Mouse (Mus musculus): ENCODE results near the gene Gm20388. TPM values are rescaled to one million over a fixed set of nuclear protein-coding genes. Genes with fewer than 3 reads are reported as not detected.
A peak's percentile ranks its signal among the peaks of the same experiment; 100 is the strongest.

The Gm20388 gene
- polyA plus RNA-seq, 1 experiment = 10.6 TPM

- no peak overlapping the region for H3K4me3 ChIP-seq (replicated peaks; ENCODE audit: control insufficient read depth, low read depth, low read length)
- no peak overlapping the region for H3K27ac ChIP-seq (ENCODE audit: control insufficient read depth, insufficient read depth, low read depth, low read length, poor library complexity)
- no peaks in the 10 kb centered on the region for H3K4me1 ChIP-seq (ENCODE audit: control insufficient read depth, insufficient read depth, low read length)
- WGBS = 88% methylated on average over 4 of the region's 4 CpGs
- TF ChIP-seq POLR2A (IDR thresholded peaks at IDR 0.05; ENCODE audit: borderline replicate concordance, control insufficient read depth, low read depth, low read length) = no peak
- no peak for TF ChIP-seq CTCF (IDR thresholded peaks at IDR 0.05; ENCODE audit: control insufficient read depth, insufficient read depth, low read length)
Measured at GRCm38 (mm10) chr8:123349073-123349472, 3438.4 kb downstream of the Gm20388 start.

GRCm38 (mm10) chr8:123352118-123352517, 3441.5 kb downstream of the Gm20388 start:
- TF ChIP-seq POLR2A (IDR thresholded peaks at IDR 0.05; ENCODE audit: borderline replicate concordance, control insufficient read depth, low read depth, low read length) = no peak
- no peak for TF ChIP-seq CTCF (IDR thresholded peaks at IDR 0.05; ENCODE audit: control insufficient read depth, insufficient read depth, low read length)
- Histone ChIP-seq H3K4me3 (replicated peaks; ENCODE audit: control insufficient read depth, low read depth, low read length) (no peak overlapping the region), H3K4me1 (ENCODE audit: control insufficient read depth, insufficient read depth, low read length) (no peaks in the 10 kb centered on the region), H3K27ac (ENCODE audit: control insufficient read depth, insufficient read depth, low read depth, low read length, poor library complexity) (no peak overlapping the region)
- WGBS = 80% methylated on average over 12 of the region's 12 CpGs

- no peak overlapping the region for H3K4me3 ChIP-seq (replicated peaks; ENCODE audit: control insufficient read depth, low read depth, low read length)
- H3K4me1 ChIP-seq (ENCODE audit: control insufficient read depth, insufficient read depth, low read length) = no peaks in the 10 kb centered on the region
- H3K27ac ChIP-seq (ENCODE audit: control insufficient read depth, insufficient read depth, low read depth, low read length, poor library complexity) = no peak overlapping the region
- TF ChIP-seq CTCF (IDR thresholded peaks at IDR 0.05; ENCODE audit: control insufficient read depth, insufficient read depth, low read length) (peak; percentile 49; the same call in 1 of the 2 replicates), POLR2A (IDR thresholded peaks at IDR 0.05; ENCODE audit: borderline replicate concordance, control insufficient read depth, low read depth, low read length) (no peak)
- WGBS = 38% methylated on average over 13 of the region's 13 CpGs
Measured at GRCm38 (mm10) chr8:123352786-123353185, 3442.1 kb downstream of the Gm20388 start.

GRCm38 (mm10) chr8:123353216-123353615, 3442.6 kb downstream of the Gm20388 start:
- WGBS = 47% methylated on average over 11 of the region's 11 CpGs
- H3K4me1 ChIP-seq (ENCODE audit: control insufficient read depth, insufficient read depth, low read length) = no peaks in the 10 kb centered on the region
- no peak overlapping the region for H3K27ac ChIP-seq (ENCODE audit: control insufficient read depth, insufficient read depth, low read depth, low read length, poor library complexity)
- no peak for TF ChIP-seq POLR2A (IDR thresholded peaks at IDR 0.05; ENCODE audit: borderline replicate concordance, control insufficient read depth, low read depth, low read length)
- TF ChIP-seq CTCF (IDR thresholded peaks at IDR 0.05; ENCODE audit: control insufficient read depth, insufficient read depth, low read length) = no peak
- H3K4me3 ChIP-seq (replicated peaks; ENCODE audit: control insufficient read depth, low read depth, low read length) = no peak overlapping the region

- no peaks in the 10 kb centered on the region for H3K4me1 ChIP-seq (ENCODE audit: control insufficient read depth, insufficient read depth, low read length)
- 60% methylated on average over 12 of the region's 12 CpGs for WGBS
- no peak overlapping the region for H3K27ac ChIP-seq (ENCODE audit: control insufficient read depth, insufficient read depth, low read depth, low read length, poor library complexity)
- TF ChIP-seq POLR2A (IDR thresholded peaks at IDR 0.05; ENCODE audit: borderline replicate concordance, control insufficient read depth, low read depth, low read length) (no peak), CTCF (IDR thresholded peaks at IDR 0.05; ENCODE audit: control insufficient read depth, insufficient read depth, low read length) (peak; percentile 90)
- no peak overlapping the region for H3K4me3 ChIP-seq (replicated peaks; ENCODE audit: control insufficient read depth, low read depth, low read length)
Measured at GRCm38 (mm10) chr8:123361082-123361739, 3450.6 kb downstream of the Gm20388 start.

- TF ChIP-seq POLR2A (IDR thresholded peaks at IDR 0.05; ENCODE audit: borderline replicate concordance, control insufficient read depth, low read depth, low read length) = peak; percentile 89; the same call in 1 of the 2 replicates
- peak; percentile 50; the same call in 1 of the 2 replicates for TF ChIP-seq CTCF (IDR thresholded peaks at IDR 0.05; ENCODE audit: control insufficient read depth, insufficient read depth, low read length)
- H3K4me1 ChIP-seq (ENCODE audit: control insufficient read depth, insufficient read depth, low read length) = no peaks in the 10 kb centered on the region; the same call in 1 of the 2 replicates
- H3K4me3 ChIP-seq (replicated peaks; ENCODE audit: control insufficient read depth, low read depth, low read length) = peak within 1 kb of the TSS; percentile 88
- H3K27ac ChIP-seq (ENCODE audit: control insufficient read depth, insufficient read depth, low read depth, low read length, poor library complexity) = peak within 1 kb of the TSS; percentile 93
- under 1% methylated on average over 75 of the region's 75 CpGs for WGBS
Measured at GRCm38 (mm10) chr8:123373403-123374238, 3463.0 kb downstream of the Gm20388 start, which contains the start of gene Tcf25. Tcf25 (plus strand) TSS chr8:123373753.

- under 1% methylated on average over 20 of the region's 20 CpGs for WGBS
Measured at GRCm38 (mm10) chr8:123374239-123374578, 3463.6 kb downstream of the Gm20388 start.

GRCm38 (mm10) chr8:123375701-123376100, 3465.1 kb downstream of the Gm20388 start:
- 87% methylated on average over 10 of the region's 10 CpGs for WGBS

More at GRCm38 (mm10) chr8:123374239-123374578, 3463.6 kb downstream of the Gm20388 start:
- Histone ChIP-seq H3K4me3 (replicated peaks; ENCODE audit: control insufficient read depth, low read depth, low read length) (peak overlapping the region; percentile 88), H3K4me1 (ENCODE audit: control insufficient read depth, insufficient read depth, low read length) (no peaks in the 10 kb centered on the region; the same call in 1 of the 2 replicates), H3K27ac (ENCODE audit: control insufficient read depth, insufficient read depth, low read depth, low read length, poor library complexity) (peak overlapping the region; percentile 93)
- TF ChIP-seq CTCF (IDR thresholded peaks at IDR 0.05; ENCODE audit: control insufficient read depth, insufficient read depth, low read length) (no peak), POLR2A (IDR thresholded peaks at IDR 0.05; ENCODE audit: borderline replicate concordance, control insufficient read depth, low read depth, low read length) (peak; percentile 71)

More at GRCm38 (mm10) chr8:123375701-123376100, 3465.1 kb downstream of the Gm20388 start:
- H3K27ac ChIP-seq (ENCODE audit: control insufficient read depth, insufficient read depth, low read depth, low read length, poor library complexity) = no peak overlapping the region
- H3K4me1 ChIP-seq (ENCODE audit: control insufficient read depth, insufficient read depth, low read length) = no peaks in the 10 kb centered on the region; the same call in 1 of the 2 replicates
- no peak for TF ChIP-seq POLR2A (IDR thresholded peaks at IDR 0.05; ENCODE audit: borderline replicate concordance, control insufficient read depth, low read depth, low read length)
- no peak overlapping the region for H3K4me3 ChIP-seq (replicated peaks; ENCODE audit: control insufficient read depth, low read depth, low read length)

Data from bone marrow, adult 2 months (tissue).